Mouse (Mus musculus) cerebellum, adult 18-20 months (tissue): ENCODE data around the gene Phf19.
A peak's percentile ranks its signal among the peaks of the same experiment; 100 is the strongest.

Source experiments
- DNase-seq, 2 experiments: peaks; one replicate each; pipeline ENCODE4 v3.0.0; 2021

Gene Phf19

DNA sequence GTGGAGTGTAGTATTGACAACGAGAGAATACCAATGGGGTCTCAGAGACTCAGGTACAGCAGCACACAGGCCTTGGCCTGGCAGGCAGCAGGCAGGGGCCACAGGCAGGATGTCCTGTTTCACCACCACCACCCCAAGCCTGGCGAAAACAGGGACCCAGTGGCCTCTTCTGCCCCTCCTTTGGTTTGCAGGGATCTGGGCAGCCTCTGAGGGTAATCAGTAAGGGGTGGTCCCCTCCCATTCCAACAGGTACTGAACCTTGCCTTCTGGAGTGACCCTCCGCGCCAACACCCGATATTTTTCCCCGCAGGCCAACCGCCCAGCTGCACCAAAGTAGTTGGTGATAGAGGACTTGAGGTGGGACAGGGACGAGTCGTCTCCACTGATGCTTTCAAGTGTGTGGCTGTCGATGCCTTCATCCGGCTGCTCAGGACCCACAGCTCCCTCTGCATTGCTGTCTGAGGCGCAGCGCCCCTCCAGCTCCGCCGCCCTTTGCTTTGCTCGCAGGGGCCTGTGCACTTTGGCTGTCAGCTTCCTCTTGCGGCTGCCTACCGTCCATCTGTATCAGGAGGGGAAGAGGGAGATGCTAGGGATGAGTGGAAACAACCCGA is 18.2 kb downstream of the Phf19 start:
- no peak for DNase-seq

- no peak for DNase-seq
These were observed 19.9 kb downstream of the Phf19 start for GRCm38 (mm10) chr2:34893950-34894349.

DNA sequence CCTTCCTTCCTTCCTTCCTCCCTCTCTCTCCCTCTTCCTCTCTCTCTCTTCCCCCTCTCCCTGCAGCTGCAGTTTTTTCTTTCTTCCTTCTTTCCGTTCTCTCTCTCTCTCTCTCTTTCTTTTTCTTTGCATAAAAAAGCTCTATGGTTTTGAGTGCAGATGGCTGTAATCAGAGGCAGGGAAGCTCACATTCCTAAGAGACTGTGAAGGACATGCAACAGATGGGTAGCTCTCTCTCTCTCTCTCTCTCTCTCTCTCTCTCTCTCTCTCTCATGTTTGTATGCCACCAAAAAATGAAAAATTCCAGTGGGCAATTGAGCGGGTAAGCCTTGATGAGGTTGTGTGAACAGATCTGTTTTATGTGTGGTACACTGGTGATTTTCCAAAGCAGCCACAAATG is 29.6 kb downstream of the Phf19 start:
- DNase-seq = no peak

DNA sequence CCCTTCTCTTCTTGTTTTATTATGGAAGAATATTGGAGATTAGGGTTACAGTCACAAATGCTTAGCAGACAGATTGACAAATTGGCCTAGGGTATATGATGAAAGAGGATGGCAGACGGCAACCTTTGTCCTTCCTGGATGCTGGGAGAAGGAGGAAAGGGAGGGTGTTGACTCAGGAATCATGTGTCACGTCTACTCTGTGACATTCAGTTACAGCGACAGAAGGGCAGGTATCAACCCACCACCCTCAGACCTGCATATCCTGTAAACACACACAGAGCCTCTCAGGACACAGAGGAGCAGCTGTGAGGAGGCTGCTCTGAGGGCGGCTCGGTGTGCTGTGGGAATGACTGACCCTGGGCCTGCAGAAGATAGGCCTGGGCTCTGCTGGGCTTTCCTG is 30.6 kb downstream of the Phf19 start:
- DNase-seq = no peak

- DNase-seq = no peak
These were observed 31.1 kb downstream of the Phf19 start for GRCm38 (mm10) chr2:34882757-34883156.

DNA sequence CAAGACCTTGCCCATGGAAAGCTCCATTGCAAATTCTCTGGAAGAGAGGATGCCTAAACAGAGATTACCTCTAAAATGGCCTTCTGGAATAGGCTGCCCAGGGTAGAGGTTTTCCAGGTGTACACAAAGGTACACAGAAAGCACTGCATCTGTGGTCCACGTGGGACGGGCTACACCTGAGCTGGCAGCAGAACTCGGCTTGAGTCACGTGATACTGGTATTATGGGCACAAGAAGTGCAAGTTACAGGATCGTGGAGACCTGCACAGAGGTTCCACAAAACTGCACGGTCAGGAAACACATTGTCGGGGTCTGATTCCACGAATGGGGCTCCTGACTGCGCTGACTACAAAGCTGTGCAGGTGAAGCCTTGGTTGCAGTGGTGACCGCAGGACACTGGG is 33.8 kb downstream of the Phf19 start:
- no peak for DNase-seq

- no peak for DNase-seq
These were observed 38.9 kb downstream of the Phf19 start, which contains the start of gene Psmd5 for GRCm38 (mm10) chr2:34874816-34875345. Psmd5 (minus strand) TSS chr2:34874968.

DNA sequence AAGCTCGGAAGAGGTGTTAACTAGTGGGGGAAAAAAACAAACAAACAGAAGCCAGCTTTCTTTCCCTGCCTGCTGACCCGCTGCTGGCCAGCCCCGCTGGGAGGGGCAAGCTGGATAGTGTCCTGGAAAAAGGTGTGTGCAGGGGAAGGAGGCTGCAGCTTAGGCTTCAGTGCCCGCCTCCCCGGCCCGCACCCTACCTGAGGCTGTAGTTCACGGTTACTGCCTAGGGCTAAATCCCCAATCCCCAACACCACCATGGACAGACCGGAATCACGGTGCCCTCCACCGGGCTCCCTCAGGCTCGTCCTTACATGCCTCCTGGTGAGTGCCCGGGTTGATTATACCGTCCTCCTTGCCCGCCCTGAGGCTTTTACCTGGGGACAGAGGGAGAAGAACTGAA is 39.6 kb downstream of the Phf19 start, which contains the start of gene Cutal:
Gene Cutal (plus strand): TSS at position 126 of the 400 bp plus-strand sequence.
- no peak for DNase-seq

DNA sequence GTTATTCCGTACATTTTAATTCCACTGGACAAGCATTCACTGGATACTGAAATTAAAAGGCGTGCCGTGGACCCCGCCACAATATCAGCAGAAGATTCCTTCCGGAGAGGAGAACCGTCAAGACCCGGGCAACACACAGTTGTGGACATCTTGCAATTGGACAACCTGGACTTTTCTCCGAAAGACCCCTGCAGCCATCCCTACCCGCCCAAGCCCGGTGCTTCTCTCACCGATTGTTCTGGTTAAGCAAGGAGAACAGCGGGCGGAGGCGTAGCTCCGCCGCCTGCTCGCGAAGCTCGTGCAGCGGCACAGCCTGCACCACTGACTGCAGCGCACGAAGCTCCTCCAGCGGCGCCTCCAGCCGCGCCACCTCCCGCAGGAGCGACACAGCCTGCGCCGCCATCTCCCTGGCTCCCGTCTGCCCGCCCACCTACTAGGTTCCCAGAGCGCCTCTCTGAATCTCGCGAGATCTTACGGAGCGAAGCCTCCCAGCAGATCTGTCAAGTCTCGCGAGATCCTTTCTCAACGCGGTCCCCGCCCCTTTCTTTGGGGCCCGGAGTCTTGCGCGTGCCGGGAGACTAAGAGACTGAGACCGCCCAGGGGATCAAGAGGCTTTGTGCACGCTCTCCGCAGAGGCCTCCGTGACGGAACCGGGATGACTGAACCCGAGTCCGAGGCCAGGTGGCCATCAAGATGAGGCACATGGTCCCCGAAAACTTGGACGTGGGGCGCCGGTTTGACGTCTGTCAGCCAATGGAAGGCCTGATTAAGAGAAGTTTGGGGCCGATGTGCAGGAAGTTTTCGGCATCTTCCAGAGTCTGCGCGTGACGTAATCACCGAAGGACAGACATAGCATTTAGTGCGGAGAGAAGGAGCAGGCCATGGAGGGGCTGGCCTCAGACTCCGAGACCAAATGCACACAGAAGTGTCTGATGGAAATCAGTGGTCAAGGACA is 43.0 kb downstream of the Phf19 start:
- DNase-seq = peak; percentile 88 to 93

DNA sequence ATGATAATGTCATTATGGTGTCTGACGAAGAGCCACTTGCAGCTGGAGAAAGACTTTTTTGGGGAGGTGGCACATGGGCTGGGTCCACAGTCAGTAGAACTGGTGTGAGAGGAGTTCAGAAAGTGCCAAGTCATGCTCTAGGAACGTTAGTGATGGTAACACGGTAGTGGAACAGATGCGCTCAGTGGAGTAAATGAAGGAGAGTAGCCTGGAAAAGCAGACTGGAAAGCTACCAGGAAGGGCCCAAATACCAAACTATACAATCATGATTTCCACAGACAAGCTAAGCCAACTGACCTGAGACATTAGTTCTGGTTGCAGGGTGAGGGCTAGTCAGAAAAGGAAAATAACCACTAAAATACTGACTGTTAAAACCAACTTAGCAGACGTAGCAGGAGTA is 44.1 kb downstream of the Phf19 start:
- DNase-seq = peak in 1 of 2 experiments; percentile 6

DNA sequence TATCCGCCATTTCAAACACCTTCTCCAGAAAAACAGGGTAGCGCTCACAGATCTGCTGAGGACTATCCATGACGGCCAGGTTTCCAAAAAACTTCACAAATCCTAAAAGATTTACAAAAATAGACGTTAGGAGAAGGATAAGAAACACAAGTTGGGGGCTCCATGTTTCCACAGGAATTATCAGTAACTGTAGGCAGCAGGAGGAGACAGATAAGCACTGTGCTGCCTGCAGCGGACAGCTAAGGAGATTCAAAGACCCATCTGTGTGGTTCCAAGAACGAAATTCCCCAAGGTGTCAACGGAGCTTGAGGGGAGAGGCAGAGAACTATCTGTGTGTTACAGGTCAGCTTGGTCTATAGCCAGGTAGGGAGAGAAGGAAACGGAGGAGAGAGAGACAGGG is 56.1 kb downstream of the Phf19 start:
- DNase-seq = no peak

GRCm38 (mm10) chr2:34855265-34855664 is 58.6 kb downstream of the Phf19 start:
- no peak for DNase-seq

- no peak for DNase-seq
These were observed 66.1 kb downstream of the Phf19 start for GRCm38 (mm10) chr2:34847702-34848101.
